Mouse (Mus musculus) adipocyte (in vitro differentiated cells): ENCODE data around the gene Pi4k2b.
A peak's percentile ranks its signal among the peaks of the same experiment; 100 is the strongest.
"Not testable (repeated sequence)": the region's sequence is repeated elsewhere in the genome, so short reads cannot be mapped to it uniquely, and the experiment has no call there.

Experiments used
- DNase-seq: peaks from one replicate; pipeline ENCODE4 v3.0.0-alpha.2; 2016; ENCODE audit warnings: low spot score

Gene Pi4k2b

GRCm38 (mm10) chr5:52741391-52742111, at the start of gene Pi4k2b:
TSS of gene Pi4k2b (plus strand) at chr5:52741574.
- peak; percentile 82 for DNase-seq

GRCm38 (mm10) chr5:52697291-52697690, 44.1 kb upstream of the Pi4k2b start:
- no peak for DNase-seq

GRCm38 (mm10) chr5:52697882-52698440, 43.4 kb upstream of the Pi4k2b start:
- not testable (repeated sequence) for DNase-seq

GRCm38 (mm10) chr5:52704562-52704961, 36.8 kb upstream of the Pi4k2b start:
- DNase-seq, result no peak

GRCm38 (mm10) chr5:52712704-52713103, 28.7 kb upstream of the Pi4k2b start:
- no peak for DNase-seq

GRCm38 (mm10) chr5:52716742-52717448, 24.5 kb upstream of the Pi4k2b start:
- no peak for DNase-seq

GRCm38 (mm10) chr5:52721003-52721402, 20.4 kb upstream of the Pi4k2b start:
- DNase-seq, result no peak

GRCm38 (mm10) chr5:52727747-52728146, 13.6 kb upstream of the Pi4k2b start:
- DNase-seq, result no peak

- DNase-seq, result no peak
Observed at GRCm38 (mm10) chr5:52732811-52733210, 8.6 kb upstream of the Pi4k2b start.

- DNase-seq, result no peak
Observed at GRCm38 (mm10) chr5:52736046-52736445, 5.3 kb upstream of the Pi4k2b start.

GRCm38 (mm10) chr5:52742112-52742813, 889 bp downstream of the Pi4k2b start:
- peak; percentile 71 for DNase-seq

GRCm38 (mm10) chr5:52743231-52743630, 1.9 kb downstream of the Pi4k2b start:
- DNase-seq, result no peak

GRCm38 (mm10) chr5:52746920-52747319, 5.5 kb downstream of the Pi4k2b start:
- no peak for DNase-seq

- DNase-seq, result no peak
Observed at GRCm38 (mm10) chr5:52748732-52749131, 7.4 kb downstream of the Pi4k2b start.

- no peak for DNase-seq
Observed at GRCm38 (mm10) chr5:52753146-52753545, 11.8 kb downstream of the Pi4k2b start.

GRCm38 (mm10) chr5:52754196-52754595, 12.8 kb downstream of the Pi4k2b start:
- DNase-seq, result peak; percentile 16

- DNase-seq, result no peak
Observed at GRCm38 (mm10) chr5:52755337-52755736, 14.0 kb downstream of the Pi4k2b start.

- no peak for DNase-seq
Observed at GRCm38 (mm10) chr5:52755989-52756388, 14.6 kb downstream of the Pi4k2b start.

- DNase-seq, result no peak
Observed at GRCm38 (mm10) chr5:52762586-52762985, 21.2 kb downstream of the Pi4k2b start.

GRCm38 (mm10) chr5:52774267-52774666, 32.9 kb downstream of the Pi4k2b start:
- no peak for DNase-seq

GRCm38 (mm10) chr5:52775237-52775636, 33.9 kb downstream of the Pi4k2b start, which contains the start of gene Zcchc4:
TSS of gene Zcchc4 (plus strand) at chr5:52775409.
- DNase-seq, result no peak
